Mouse (Mus musculus) heart, postnatal 4 days (tissue): ENCODE results near the gene Cmtm6. TPM values are rescaled to one million over a fixed set of nuclear protein-coding genes. Genes with fewer than 3 reads are reported as not detected.
"Not testable (repeated sequence)": the region's sequence is repeated elsewhere in the genome, so short reads cannot be mapped to it uniquely, and the experiment has no call there.

ENCODE experiments used
- DNase-seq: peaks from one replicate; pipeline ENCODE4 v3.0.0; 2021
- total RNA-seq, 2 experiments: library from RNA; stranded (reverse); gene quantifications; 2 replicates each; pipeline ENCODE4 v1.2.3; 2021

Gene Cmtm6
- 10 to 100 TPM; 32.5 to 33.6 TPM for total RNA-seq

DNA sequence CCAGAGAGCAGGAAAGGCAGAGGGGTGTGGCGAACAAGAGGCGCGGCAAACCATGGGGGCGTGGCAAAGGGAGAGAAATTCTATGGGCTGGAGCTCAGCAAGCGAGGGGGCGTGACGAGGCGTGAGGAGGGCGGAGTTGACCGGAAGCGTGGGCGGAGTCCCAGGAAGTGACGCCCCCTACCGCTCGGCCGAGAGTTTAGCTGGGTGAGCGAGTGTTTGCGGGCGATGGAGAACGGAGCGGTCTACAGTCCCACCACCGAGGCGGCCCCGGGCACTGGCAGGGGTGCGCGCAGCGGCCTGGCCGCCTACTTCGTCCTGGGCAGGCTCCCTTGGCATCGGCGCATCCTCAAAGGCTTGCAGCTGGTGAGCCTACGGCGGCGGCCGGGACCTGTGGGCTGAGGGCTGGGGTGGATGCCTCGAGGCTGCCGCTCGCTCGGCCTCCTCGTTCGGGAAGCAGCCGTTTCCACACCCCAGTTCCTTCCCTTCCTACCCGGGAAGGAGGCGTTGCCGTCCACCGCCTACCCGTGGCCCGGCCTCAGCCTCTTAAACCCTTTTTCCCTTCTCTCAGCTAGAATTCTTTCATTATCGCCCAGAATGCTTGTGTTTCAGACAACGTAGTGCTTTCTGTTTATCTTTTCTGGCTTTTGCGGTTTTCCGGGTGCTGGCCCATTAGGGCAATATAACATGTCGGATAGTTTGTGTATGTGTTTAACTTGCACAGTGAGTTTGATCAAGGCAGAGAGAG, at the start of gene Cmtm6:
Gene Cmtm6 (plus strand): TSS at position 106 of the 745 bp plus-strand sequence.
- DNase-seq = peak; percentile 99

DNA sequence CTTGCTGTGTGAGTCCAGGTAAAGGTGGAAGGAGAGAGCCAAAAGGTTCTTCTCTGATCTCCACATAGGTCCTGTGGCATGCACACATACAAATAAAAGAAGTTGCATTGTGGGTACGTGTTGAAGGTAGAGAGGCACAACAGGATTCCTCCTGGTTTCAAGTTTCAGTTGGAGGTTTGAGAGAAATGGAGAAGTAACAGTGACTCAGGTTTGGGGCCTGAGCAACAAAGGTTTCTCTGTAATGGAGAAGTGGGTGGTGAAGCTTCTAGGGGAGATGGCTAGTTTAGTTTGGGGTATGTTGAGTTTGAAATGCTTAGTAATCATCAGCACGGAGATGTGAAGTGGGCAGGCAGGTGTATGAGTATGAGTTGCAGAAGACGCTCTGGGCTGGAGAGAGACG, 48.7 kb upstream of the Cmtm6 start:
- no peak for DNase-seq

DNA sequence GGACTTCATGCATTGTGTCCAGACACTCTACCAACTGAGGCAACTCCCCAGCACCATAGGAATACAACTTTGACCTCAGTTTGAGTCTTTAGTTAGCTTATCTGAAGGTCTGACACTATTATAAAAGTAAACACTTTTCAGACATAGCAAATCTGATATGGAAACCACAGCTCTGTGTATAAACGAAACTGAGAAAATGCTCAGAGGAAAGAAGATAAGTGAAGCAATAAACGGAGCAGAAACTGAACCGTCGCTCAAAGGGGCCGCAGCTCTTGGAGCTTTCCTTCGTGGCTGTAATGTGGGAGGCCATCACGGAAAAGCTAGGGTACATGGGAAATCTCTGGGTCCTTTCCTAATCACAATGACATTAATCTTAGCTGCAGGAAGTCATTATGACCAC, 44.7 kb upstream of the Cmtm6 start:
- no peak for DNase-seq

DNA sequence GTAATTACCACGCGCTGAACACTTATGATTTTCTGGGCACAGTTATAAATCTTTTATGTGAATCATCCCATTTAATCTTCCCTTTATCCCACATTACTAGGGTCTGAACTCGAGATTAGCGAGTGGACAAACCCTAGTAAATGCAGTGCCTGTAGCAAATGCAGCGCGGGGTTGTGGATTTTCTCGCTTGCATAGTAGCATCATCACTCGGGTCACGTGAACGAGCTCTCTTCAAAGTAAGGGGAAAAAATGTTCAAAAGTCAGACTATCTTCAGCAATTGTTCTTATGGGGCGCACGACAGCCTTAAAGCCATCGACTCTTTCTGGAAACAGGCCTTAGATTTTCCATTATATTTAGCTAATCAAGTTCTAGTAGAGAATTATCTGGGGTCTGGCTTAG, 43.3 kb upstream of the Cmtm6 start:
- no peak for DNase-seq

DNA sequence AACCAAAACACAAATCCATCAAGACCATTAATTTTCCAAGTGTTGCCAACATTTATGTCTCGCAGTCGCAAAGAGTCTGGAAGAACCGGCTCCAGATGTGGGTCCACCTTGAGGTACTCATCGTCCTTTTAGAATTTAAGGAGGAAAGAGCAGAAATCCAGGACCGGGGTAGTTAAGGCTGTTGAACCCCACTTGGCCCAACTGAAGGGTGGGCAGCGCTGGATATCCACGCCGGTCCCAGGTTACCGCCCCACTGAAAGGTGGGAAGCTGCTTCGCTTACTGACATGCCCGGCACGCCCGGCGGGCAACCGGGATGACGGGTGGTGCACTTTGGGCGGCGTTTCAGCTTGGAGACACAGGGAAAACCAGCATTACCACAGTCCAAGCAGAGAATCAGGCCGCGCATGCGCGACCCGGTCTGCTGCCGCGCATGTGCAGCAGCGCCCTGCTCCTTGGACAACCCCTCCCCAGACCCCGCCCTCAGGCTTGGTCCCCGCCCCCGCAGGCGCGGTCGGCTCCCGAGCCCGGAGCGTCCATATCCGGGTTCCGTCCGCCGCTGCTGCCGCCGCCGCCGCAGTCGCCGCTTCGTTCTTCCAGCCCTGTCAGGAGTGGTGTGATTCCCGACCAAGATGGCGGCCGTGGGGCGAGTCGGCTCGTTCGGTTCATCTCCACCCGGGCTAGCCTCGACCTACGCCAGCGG, 42.5 kb upstream of the Cmtm6 start, which contains the start of gene Dync1li1:
Gene Dync1li1 (plus strand): TSS at position 539 of the 701 bp plus-strand sequence.
- DNase-seq = peak; percentile 99

DNA sequence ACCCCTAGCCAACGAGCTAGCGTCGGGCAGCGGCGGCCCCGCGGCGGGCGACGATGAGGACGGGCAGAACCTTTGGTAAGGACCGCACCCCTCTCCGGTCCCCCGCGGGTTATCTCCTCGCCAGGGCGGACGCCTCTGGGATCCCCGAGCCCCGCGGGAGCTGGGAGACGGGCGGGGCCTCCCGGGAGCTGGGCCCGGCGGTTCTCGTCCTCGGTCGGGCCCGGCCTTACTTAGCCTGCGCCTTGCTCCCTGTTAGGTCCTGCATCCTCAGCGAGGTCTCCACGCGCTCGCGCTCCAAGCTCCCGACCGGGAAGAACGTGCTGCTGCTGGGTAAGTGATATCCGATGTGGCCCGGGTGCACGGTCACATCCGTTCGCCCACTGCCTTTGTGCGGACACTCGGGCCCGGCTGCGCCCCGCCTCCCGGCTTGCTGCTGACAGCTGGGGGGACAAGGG, 41.9 kb upstream of the Cmtm6 start:
- DNase-seq = no peak

DNA sequence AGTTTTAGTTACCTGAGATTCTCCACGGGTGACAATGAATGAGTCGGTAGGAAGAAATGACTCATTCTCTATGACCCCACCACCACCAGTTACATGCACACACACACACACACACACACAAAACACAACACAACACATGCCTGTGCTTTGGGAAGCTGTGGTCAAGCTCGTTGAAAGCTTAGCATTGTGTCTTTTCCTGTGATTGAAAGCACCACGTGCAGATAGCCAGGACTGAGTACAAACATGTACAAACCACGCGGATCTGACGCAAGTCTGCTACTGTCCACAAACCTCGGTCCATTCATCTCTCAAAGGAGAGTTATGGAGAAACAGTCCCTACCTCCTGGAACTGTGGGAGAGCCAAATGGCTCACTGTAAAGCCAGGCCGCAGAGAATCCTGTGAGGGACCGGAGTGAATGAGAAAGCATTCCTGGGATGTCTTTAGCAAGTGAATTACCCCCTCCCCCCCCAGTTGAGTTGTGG, 40.8 kb upstream of the Cmtm6 start:
- DNase-seq = no peak

DNA sequence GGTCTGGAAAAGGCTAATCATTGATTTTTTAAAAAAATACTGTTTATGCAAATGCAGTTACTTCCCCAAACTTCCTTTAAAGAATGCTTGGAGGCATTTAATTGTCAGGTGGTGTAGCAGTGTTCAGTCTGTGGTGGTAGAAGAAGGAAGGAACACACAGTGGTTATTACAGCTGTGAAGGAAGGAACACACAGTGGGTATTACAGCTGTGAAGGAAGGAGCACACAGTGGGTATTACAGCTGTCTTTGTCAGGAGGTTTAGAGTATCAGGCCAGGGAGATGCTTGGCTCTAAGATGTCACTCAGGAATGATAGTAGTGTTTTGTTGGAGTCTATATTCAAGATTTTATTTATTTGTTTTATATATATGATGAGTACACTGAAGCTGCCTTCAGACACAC, 39.8 kb upstream of the Cmtm6 start:
- DNase-seq = no peak

DNA sequence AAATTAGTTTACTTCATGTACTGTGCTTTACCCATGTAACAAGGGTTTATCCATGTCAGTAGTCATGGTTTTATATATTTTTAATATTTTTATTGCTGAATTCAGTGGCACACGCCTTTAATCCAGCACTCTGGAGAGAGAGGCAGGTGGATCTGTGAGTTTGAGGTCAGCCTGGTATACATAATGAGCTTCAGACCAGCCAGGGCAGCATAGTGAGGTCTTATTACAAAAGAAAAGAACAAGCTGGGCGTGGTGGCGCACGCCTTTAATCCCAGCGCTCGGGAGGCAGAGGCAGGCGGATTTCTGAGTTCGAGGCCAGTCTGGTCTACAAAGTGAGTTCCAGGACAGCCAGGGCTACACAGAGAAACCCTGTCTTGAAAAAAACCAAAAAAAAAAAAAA, 35.3 kb upstream of the Cmtm6 start:
- DNase-seq = not testable (repeated sequence)

DNA sequence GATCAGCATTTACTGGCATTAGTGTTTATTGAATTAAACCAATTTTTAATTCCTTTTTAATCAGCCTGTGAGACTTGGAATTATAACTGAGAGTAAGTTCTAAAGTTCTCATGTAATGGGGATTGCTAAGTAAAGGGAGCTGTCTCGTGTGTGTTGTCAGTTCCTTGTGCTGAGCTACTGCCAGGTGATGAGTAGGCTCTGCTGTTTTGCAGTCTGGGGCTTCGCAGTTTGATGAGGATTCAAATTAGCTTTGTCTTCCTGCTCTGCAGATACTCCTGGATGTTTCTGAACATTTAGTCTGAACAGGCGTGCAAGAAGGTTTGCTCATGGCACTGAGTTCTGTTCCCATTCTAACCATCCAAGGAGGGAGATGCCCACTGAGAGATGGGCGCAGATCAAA, 33.8 kb upstream of the Cmtm6 start:
- DNase-seq = no peak

DNA sequence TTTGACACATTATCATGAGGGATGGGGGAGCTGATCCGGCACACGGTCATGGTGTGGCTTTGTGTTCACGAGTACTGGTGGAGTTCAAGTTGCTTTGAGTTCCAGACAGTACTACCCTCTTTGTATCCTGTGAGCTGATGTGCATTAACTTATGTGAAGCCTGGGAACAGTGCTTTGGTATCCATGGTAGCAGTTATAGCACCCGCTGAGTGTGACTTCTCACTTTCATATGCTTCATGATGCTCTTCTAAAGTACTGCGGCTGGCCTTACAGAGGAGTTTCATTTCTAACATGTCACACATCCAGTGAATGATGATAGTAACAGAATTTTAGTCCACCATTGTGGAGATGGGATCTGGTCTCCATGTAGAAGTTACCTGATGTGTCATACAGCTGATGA, 33.0 kb upstream of the Cmtm6 start:
- DNase-seq = no peak

DNA sequence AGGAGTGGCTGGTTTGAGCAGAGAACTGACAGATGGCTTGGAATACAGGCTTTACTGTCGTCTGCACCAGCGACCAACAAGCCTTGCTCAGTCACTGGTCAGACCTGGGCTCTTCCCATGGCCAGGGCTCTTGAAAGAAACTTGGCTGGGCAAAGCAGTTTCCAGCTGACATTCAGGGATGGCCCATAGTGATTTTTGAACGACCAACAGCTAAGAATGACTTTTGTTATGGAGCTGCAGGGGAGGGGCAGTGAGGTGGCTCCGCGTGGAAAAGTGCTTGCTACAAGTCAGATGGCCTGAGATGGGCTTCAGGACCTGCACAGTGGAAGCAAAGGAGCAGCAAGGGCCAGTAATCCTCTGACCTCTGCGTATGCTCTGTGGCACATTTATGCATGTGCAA, 31.7 kb upstream of the Cmtm6 start:
- no peak for DNase-seq

DNA sequence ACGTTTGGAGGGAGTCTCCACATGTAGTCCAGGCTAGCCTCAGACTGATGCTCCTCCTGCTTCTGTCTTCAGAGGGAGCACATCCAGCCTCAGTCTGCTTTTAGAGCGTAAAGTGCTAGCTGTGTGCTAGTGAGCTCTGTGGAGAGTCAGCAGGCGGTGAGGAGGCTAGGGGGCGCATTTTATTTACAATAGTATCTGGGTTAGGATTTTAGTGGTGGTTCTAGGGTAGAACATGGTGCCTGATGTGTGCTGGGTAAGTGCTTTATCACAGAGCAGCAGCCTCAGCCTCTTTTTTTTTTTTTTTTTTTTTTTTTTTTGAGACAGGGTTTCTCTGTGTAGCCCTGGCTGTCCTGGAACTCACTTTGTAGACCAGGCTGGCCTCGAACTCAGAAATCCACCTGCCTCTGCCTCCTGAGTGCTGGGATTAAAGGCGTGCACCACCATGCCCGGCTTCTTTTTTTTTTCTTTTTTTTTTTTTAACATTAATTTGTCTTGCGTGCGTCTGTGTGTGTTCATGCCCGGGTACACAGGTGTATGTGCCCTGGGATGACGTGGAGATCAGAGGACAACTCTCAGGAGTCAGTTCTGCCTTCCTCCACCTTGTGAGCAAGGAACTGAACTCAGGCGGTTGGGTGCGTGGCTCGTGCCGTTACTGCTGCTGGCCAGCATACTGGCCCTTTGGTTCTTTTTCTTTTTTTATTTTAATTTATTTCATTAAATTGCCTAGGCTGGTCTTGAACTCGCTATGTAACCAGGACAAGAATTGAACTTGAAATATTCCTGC, 30.8 kb upstream of the Cmtm6 start:
- DNase-seq = no peak

DNA sequence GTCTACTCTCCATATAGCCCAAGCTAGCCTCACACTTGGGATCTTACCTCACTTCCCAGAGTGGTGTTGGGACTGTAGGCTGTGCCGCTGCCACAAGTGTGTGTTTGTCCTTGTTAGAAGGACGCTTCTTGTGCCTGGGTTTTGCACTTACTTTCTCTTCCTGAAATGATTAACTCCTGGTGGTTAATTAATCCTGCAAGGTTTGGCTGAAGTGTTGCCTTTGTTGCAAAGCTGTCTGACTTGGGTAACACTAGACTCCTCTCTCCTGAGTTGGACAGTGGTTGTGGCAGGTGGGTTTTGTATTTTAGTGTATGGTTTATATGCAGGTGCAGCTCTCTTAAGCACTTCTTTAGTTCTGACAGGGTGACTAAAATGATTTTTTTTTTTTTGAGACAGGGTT, 29.9 kb upstream of the Cmtm6 start:
- no peak for DNase-seq

DNA sequence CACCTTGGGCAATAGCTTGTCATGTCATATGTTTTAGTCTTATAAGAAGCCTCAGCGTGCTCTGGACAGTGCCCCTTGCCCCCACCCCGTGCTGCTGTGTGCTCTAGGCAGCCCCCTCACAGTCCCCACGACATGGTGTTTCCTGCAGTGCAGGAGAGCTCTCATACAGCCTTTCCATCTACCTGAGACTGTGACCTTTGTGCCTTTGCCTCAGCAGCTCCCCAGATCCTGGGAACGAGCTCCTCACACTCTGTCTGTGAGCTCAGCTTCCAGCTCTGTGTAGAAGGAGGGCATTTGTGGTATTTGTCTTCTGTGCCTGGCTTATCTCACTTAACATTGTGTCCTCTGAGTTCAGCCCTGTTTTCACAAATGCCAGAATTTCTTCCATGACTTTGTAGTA, 29.0 kb upstream of the Cmtm6 start:
- no peak for DNase-seq

DNA sequence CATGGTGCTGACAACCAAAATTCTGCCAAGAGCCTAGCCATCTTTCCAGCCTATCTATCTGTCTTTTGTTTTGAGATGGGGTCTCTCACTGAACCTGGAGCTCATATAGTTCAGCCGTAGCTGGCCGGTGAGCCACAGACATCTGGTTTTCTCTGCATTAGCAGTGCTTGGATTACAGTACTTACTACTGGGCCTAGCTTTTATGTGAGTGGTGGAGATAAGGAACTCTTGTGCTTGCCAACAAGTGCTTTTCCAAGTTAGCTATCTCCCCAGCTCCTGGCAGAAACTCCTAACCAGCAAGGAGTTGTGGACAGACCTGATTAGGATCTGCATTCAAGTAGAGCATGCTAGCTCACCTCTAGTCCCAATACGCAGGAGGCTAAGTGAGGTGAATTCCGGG, 23.1 kb upstream of the Cmtm6 start:
- no peak for DNase-seq

DNA sequence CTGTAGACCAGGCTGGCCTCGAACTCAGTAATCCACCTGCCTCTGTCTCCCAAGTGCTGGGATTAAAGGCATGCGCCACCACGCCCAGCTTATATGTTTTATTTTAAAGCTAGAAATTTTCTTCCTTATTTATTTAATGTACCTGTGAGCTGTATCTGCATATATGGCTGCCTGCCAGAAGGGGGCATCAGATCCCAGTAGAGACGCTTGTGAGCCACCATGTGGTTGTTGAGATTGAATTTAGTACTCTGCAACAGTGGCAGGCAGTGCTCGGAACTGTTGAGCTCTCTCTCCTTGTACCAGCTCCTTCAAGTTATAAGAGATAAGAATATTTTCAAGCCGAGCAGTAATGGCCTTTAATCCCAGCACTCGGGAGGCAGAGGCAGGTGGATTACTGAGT, 20.6 kb upstream of the Cmtm6 start:
- peak; percentile 34 for DNase-seq

DNA sequence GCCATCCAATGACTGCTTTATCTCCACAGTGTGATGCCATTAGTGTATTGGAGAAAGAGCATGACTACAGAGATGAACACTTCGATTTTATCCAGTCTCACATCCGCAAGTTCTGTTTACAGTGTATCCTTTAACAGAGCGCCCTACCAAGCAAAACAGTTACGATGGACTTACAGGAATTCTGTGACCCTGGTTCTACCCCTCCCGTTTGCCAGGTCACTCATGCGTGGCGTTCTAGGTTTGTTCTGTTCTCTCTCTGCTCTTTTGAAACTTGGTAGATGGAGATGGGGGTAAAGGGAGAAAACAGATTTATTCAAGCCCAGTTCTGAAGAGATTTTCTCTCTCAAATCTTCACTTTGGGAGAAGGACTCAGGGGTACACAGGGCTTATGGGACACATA, 17.4 kb upstream of the Cmtm6 start:
- no peak for DNase-seq

DNA sequence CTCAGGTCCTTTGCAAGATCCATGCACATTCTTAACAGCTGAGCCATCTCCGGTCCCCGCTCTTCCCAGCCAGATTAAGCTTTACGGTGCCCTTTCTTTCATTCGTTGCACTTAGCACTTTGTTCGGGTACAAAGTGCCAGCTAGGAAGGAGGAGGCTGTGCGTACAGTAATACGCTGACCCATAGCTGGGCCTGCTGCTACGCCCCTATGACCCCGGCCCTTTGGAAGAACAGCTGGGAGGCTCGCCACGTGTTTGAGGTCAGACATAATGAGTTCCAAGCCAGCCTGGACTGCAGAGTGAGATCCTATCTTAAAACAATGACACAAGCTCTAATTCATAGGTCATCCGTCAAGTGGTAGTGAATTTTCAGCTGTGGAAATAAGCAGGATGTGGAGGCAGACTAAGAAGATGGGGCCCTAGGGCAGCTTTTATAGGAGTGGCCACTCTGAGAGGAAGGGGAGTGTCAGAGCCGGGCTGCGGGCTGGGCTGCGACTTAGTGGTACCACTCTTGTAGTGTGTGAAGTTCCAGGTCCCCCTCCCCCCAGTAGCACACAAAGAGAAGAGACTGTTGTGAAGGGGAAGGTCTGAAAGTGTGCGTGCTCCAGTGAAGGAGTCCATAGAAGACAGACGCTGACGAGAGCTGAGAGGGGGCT, 14.1 kb upstream of the Cmtm6 start:
- DNase-seq = no peak

DNA sequence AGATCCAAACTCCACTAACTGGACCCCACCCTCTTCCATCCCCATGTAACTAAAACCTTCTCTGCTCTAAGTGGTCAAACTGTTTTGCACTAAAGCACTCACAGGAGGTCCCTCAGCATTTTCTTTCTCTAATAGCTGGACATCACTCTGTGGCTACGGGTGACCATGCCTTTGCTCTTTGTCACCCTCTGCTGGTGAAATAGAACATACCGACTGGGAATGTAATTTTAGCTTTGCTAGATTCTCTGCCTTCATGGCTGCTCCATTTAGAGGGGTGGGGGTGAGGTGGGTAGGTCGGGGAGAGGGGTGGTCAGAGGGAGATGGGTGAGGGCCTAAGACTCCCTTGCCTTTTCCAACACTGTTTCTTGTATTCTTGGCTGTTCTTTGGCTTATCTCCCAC, 3.6 kb upstream of the Cmtm6 start:
- peak; percentile 68 for DNase-seq

DNA sequence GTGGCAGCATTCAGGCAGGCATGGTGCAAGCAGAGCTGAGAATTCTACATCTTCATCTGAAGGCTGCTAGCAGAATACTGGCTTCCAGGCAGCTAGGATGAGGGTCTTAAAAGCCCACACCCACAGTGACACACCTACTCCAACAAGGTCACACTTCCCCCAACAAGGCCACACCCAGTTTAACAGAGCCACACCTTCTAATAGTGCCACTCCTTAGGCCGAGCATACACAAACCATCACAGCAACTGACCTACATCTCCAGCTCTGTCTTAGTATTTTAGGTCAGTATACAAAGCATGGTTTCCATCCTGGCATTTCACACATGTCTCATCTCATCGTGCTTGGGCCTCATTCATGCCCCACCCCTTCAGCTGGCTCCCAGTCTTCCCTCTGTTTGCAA, 2.5 kb upstream of the Cmtm6 start:
- DNase-seq = not testable (repeated sequence)
